In the genomic region with DNA sequence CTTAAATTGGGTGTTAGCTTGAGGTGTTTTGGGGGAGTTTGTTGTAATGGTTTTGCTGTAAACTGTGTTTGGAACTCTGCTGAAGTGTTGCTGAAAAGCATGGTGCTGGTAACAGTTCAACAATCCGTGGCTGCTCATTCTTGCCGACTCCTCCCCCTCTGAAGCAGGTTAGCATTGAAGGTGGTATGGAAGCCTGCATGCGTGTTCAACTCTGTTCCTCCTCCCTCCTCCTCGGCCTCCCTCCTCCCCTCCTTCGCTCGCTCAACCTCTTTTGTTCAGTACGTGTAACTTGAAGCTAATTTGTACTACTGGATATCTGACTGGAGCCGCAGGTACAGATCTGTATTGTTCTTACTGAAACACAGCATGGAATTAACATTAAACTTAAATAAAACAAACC, we compare ENCODE assay signal across 24 mouse cellular contexts. TPM values are rescaled to one million over a fixed set of nuclear protein-coding genes. Genes with fewer than 3 reads are reported as not detected.
DNase-seq lines count a peak whose midpoint lies in the region; ATAC-seq and TF ChIP-seq lines count a peak whose summit lies in the region.
"Had no signal": no experiment of that assay in that cellular context is flagged by ENCODE, and none has a peak within 500 bp of the region (broad histone marks: within the 10 kb centered on the region; RNA-seq: fewer than 3 reads in every experiment).

No protein-coding gene starts in this region.

- ATAC-seq in stomach, postnatal 0 days (ENCODE audit: low FRiP score, low TSS enrichment) = no peak
- ATAC-seq: activated CD4-positive, CD25-positive, alpha-beta regulatory T cell, adult 4 months; forebrain, embryonic 13.5 days; forebrain, embryonic 15.5 days; forebrain, postnatal 0 days; Patski had no signal

- H3K27me3 ChIP-seq in heart, embryonic 10.5 days (ENCODE audit: insufficient read depth, poor library complexity, severe bottlenecking) = no peaks in the 10 kb centered on the region
- no peaks in the 10 kb centered on the region for H3K27me3 ChIP-seq in limb, embryonic 10.5 days (ENCODE audit: low read depth, poor library complexity, severe bottlenecking)
- no peaks in the 10 kb centered on the region for H3K27me3 ChIP-seq in stomach, postnatal 0 days (ENCODE audit: control insufficient read depth, insufficient read depth, low read length)
- H3K27me3 ChIP-seq: embryonic facial prominence, embryonic 12.5 days; forebrain, embryonic 13.5 days; forebrain, embryonic 15.5 days; Patski had no signal

- TF ChIP-seq CTCF in stomach, postnatal 0 days (IDR thresholded peaks at IDR 0.05; ENCODE audit: low read depth) = no peak

- no peaks in the 10 kb centered on the region for H3K9me3 ChIP-seq in heart, embryonic 10.5 days
- H3K9me3 ChIP-seq in limb, embryonic 10.5 days (replicated peaks) = no peaks in the 10 kb centered on the region
- H3K9me3 ChIP-seq in stomach, postnatal 0 days (ENCODE audit: control insufficient read depth, low read length) = no peaks in the 10 kb centered on the region
- H3K9me3 ChIP-seq: embryonic facial prominence, embryonic 10.5 days; embryonic facial prominence, embryonic 12.5 days; forebrain, embryonic 13.5 days; forebrain, embryonic 15.5 days; G1E had no signal

- H3K4me1 ChIP-seq in heart, embryonic 10.5 days = peaks cover 9% of the 10 kb centered on the region; the same call in 1 of the 2 replicates
- H3K4me1 ChIP-seq in limb, embryonic 10.5 days = peaks cover 17% of the 10 kb centered on the region
- no peaks in the 10 kb centered on the region for H3K4me1 ChIP-seq in stomach, postnatal 0 days (replicated peaks; ENCODE audit: control insufficient read depth, insufficient read depth)
- H3K4me1 ChIP-seq: embryonic facial prominence, embryonic 12.5 days had no signal

- H3K9ac ChIP-seq in stomach, postnatal 0 days (ENCODE audit: low read length) = no peak overlapping the region
- H3K9ac ChIP-seq: embryonic facial prominence, embryonic 12.5 days; forebrain, embryonic 13.5 days; forebrain, embryonic 15.5 days; forebrain, postnatal 0 days had no signal

- intact Hi-C loops in heart, postnatal 14 days (cut with DNase I) = loop anchor here (5.0 kb wide), 1 partner anchor 53 kb away; no protein-coding TSS in a partner anchor

- 85% methylated on average over 8 of the region's 8 CpGs for WGBS in heart, embryonic 10.5 days
- 88% methylated on average over 8 of the region's 8 CpGs for WGBS in limb, embryonic 10.5 days
- WGBS in stomach, postnatal 0 days = 75% methylated on average over 8 of the region's 8 CpGs

- DNase-seq in heart, embryonic 10.5 days (ENCODE audit: low spot score) = peak; percentile 70
- no peak for DNase-seq in heart, postnatal 14 days
- DNase-seq in R1 (ENCODE audit: low read depth, low spot score) = peak; percentile 64
- DNase-seq in limb, embryonic 10.5 days (ENCODE audit: low spot score) = peak; percentile 20
- peak; percentile 11 for DNase-seq in stomach, postnatal 0 days (ENCODE audit: low spot score)
- DNase-seq in urinary bladder, postnatal 25 days (ENCODE audit: low spot score) = no peak
- no peak for DNase-seq in frontal cortex, postnatal 36 days (ENCODE audit: low spot score in 2 of 2)
- DNase-seq in urinary bladder, postnatal 10 days (ENCODE audit: low spot score) = no peak
- DNase-seq: adrenal gland, adult 8-10 months; adrenal gland, postnatal 14 days; adrenal gland, postnatal 36 days; cerebellum, adult 11-12 months; cerebellum, adult 2 months; cerebellum, adult 9-10 months; cerebellum, postnatal 10 days; cerebellum, postnatal 25 days; forebrain, postnatal 0 days had no signal

- no peak overlapping the region for H3K4me3 ChIP-seq in heart, embryonic 10.5 days
- H3K4me3 ChIP-seq in limb, embryonic 10.5 days = no peak overlapping the region
- H3K4me3 ChIP-seq in stomach, postnatal 0 days (ENCODE audit: low read depth, low read length) = no peak overlapping the region
- H3K4me3 ChIP-seq: embryonic facial prominence, embryonic 10.5 days; embryonic facial prominence, embryonic 12.5 days; forebrain, embryonic 13.5 days; forebrain, embryonic 15.5 days had no signal

- H3K4me2 ChIP-seq in stomach, postnatal 0 days (replicated peaks; ENCODE audit: low read depth) = no peak overlapping the region
- H3K4me2 ChIP-seq: embryonic facial prominence, embryonic 12.5 days; forebrain, embryonic 13.5 days; forebrain, embryonic 15.5 days had no signal

- peaks cover 73% of the 10 kb centered on the region for H3K36me3 ChIP-seq in heart, embryonic 10.5 days
- H3K36me3 ChIP-seq in limb, embryonic 10.5 days = peaks cover 78% of the 10 kb centered on the region
- peaks cover 17% of the 10 kb centered on the region for H3K36me3 ChIP-seq in stomach, postnatal 0 days (ENCODE audit: control insufficient read depth, insufficient read depth, low read length)

- no peak overlapping the region for H3K27ac ChIP-seq in heart, embryonic 10.5 days
- no peak overlapping the region for H3K27ac ChIP-seq in limb, embryonic 10.5 days
- no peak overlapping the region for H3K27ac ChIP-seq in stomach, postnatal 0 days (replicated peaks)
- H3K27ac ChIP-seq: embryonic facial prominence, embryonic 10.5 days; embryonic facial prominence, embryonic 12.5 days; forebrain, embryonic 13.5 days; forebrain, embryonic 15.5 days had no signal

- no peak for TF ChIP-seq EP300 in stomach, postnatal 0 days (optimal IDR thresholded peaks at IDR 0.05)

RNA-seq across cellular contexts. Expression of a gene that starts 30.7 kb away (rescaled TPM):
- polyA plus RNA-seq in heart, embryonic 10.5 days (2016; fragmentation: Nextera tagmentation; extraction: Ambion mirVana) = 0.04 and 0.18 TPM in 2 replicates
- total RNA-seq in heart, postnatal 14 days (2021) = under 1 TPM; 0.29 TPM
- 0.06 and 0.20 TPM in 2 replicates for polyA plus RNA-seq in limb, embryonic 10.5 days (2016; fragmentation: Nextera tagmentation; extraction: Ambion mirVana)
- 0.65 and 0.75 TPM in 2 replicates for polyA plus RNA-seq in stomach, postnatal 0 days (2015; fragmentation: Nextera tagmentation; extraction: Ambion mirVana)
- total RNA-seq: G1E had no signal
- polyA plus RNA-seq: activated CD4-positive, CD25-positive, alpha-beta regulatory T cell, adult 4 months; G1E had no signal

RNA-seq across cellular contexts. Expression of a gene that starts 32.5 kb away (rescaled TPM):
- polyA plus RNA-seq in heart, embryonic 10.5 days (2016; fragmentation: Nextera tagmentation; extraction: Ambion mirVana) = 870 and 941 TPM in 2 replicates
- total RNA-seq in heart, postnatal 14 days (2021) = 100 to 1,000 TPM; 534 to 594 TPM
- polyA plus RNA-seq in limb, embryonic 10.5 days (2016; fragmentation: Nextera tagmentation; extraction: Ambion mirVana) = 1,115 and 1,137 TPM in 2 replicates
- 401 and 416 TPM in 2 replicates for polyA plus RNA-seq in stomach, postnatal 0 days (2015; fragmentation: Nextera tagmentation; extraction: Ambion mirVana)

Comparison
In these comparisons a context has a peak if more than half of its experiments do, and no peak if none do; other contexts are left out.
1. DNase-seq: peak in heart, embryonic 10.5 days (single experiment), R1 (single experiment), limb, embryonic 10.5 days (single experiment) and stomach, postnatal 0 days (single experiment); none in heart, postnatal 14 days (0 of 2), urinary bladder, postnatal 25 days (single experiment), frontal cortex, postnatal 36 days (0 of 2) and urinary bladder, postnatal 10 days (single experiment).